Mouse (Mus musculus) spleen, adult 2 months (tissue): Measurements from ENCODE around the gene Syt13. TPM values are rescaled to one million over a fixed set of nuclear protein-coding genes. Genes with fewer than 3 reads are reported as not detected.

Experiments used
- DNase-seq, 2 experiments: peaks; one replicate each; pipeline versions ENCODE4 v3.0.0 to v3.0.0-alpha.2; 2012 to 2021; ENCODE audit warnings: low spot score in 2 of 2, low read depth in 1 of 2
- H3K27ac ChIP-seq: fragments of 200-500 bp; 2 replicates; pipeline ENCODE4 v1.5.1; 2012; ENCODE audit warnings: low read length, inconsistent platforms; ENCODE audit not compliant: insufficient read depth
- H3K27me3 ChIP-seq: fragments of 200-500 bp; 2 replicates; pipeline ENCODE4 v1.6.1; 2012; ENCODE audit warnings: mild to moderate bottlenecking, moderate library complexity, low read length, inconsistent platforms; ENCODE audit not compliant: control insufficient read depth, insufficient read depth
- H3K36me3 ChIP-seq: fragments of 200-500 bp; 2 replicates; pipeline ENCODE4 v1.6.1; 2012; ENCODE audit warnings: mild to moderate bottlenecking, low read length, inconsistent platforms; ENCODE audit not compliant: control insufficient read depth, insufficient read depth
- H3K4me1 ChIP-seq: fragments of 200-500 bp; 2 replicates; pipeline ENCODE4 v1.6.1; 2011; ENCODE audit warnings: inconsistent platforms; ENCODE audit not compliant: control insufficient read depth, insufficient read depth, insufficient read length
- H3K4me3 ChIP-seq: fragments of 200-500 bp; 2 replicates; pipeline ENCODE4 v1.5.1; 2011; ENCODE audit warnings: mild to moderate bottlenecking, inconsistent platforms; ENCODE audit not compliant: insufficient read depth, insufficient read length; ENCODE audit errors: extremely low read depth
- CTCF ChIP-seq: fragments of 200-500 bp; IDR thresholded peaks from 2 replicates; pipeline ENCODE4 v1.5.1; 2011; ENCODE audit warnings: mild to moderate bottlenecking, inconsistent platforms; ENCODE audit not compliant: insufficient read depth, insufficient read length, insufficient replicate concordance; ENCODE audit errors: extremely low read depth
- POLR2A ChIP-seq: fragments of 200-500 bp; IDR thresholded peaks from 2 replicates; pipeline ENCODE4 v1.6.1; 2011; ENCODE audit warnings: low read depth, low read length, inconsistent platforms
- WGBS: fragments of 180-500 bp; shearing (Covaris S2); methylation state at CpG from one replicate; pipeline ENCODE4 v1.1.7; 2018; 5-methylcytosine and 5-hydroxymethylcytosine counted together
- polyA plus RNA-seq: library from polyadenylated mRNA; depleted of rRNA; stranded (reverse); fragments of >200 nt; gene quantifications from 2 replicates; pipeline ENCODE4 v1.2.3, GENCODE M21; 2012

Syt13 gene
- polyA plus RNA-seq, 1 experiment = 0.50 TPM

- Histone ChIP-seq H3K27ac (no peak overlapping the region), H3K4me1 (no peaks in the 10 kb centered on the region), H3K27me3 (no peaks in the 10 kb centered on the region), H3K36me3 (no peaks in the 10 kb centered on the region), H3K4me3 (no peak overlapping the region)
- DNase-seq = no peak
- 12% methylated on average over 12 of the region's 12 CpGs for WGBS
- TF ChIP-seq CTCF (no peak), POLR2A (no peak)
Measured at GRCm38 (mm10) chr2:92947981-92948698, 33.2 kb downstream of the Syt13 start.

- TF ChIP-seq CTCF = no peak
- TF ChIP-seq POLR2A = no peak
- WGBS = 78% methylated on average over 7 of the region's 7 CpGs
- H3K36me3 ChIP-seq = no peaks in the 10 kb centered on the region
- H3K27me3 ChIP-seq = no peaks in the 10 kb centered on the region
- no peaks in the 10 kb centered on the region for H3K4me1 ChIP-seq
- no peak overlapping the region for H3K4me3 ChIP-seq
- H3K27ac ChIP-seq = no peak overlapping the region
- no peak for DNase-seq
Measured at GRCm38 (mm10) chr2:92948699-92949300, 33.9 kb downstream of the Syt13 start.

- Histone ChIP-seq H3K27me3 (no peaks in the 10 kb centered on the region), H3K4me3 (no peak overlapping the region), H3K36me3 (no peaks in the 10 kb centered on the region), H3K4me1 (no peaks in the 10 kb centered on the region), H3K27ac (no peak overlapping the region)
- TF ChIP-seq CTCF = no peak
- TF ChIP-seq POLR2A = no peak
- 76% methylated on average over 1 of the region's 1 CpGs for WGBS
- no peak for DNase-seq
Measured at GRCm38 (mm10) chr2:92949518-92949917, 34.6 kb downstream of the Syt13 start.

GRCm38 (mm10) chr2:92953450-92953849 is 38.6 kb downstream of the Syt13 start:
- no peak overlapping the region for H3K4me3 ChIP-seq
- WGBS = 93% methylated on average over 17 of the region's 17 CpGs
- H3K36me3 ChIP-seq = no peaks in the 10 kb centered on the region
- H3K4me1 ChIP-seq = no peaks in the 10 kb centered on the region
- no peak overlapping the region for H3K27ac ChIP-seq
- H3K27me3 ChIP-seq = no peaks in the 10 kb centered on the region; the same call in 1 of the 2 replicates
- no peak for TF ChIP-seq CTCF
- TF ChIP-seq POLR2A = no peak
- no peak for DNase-seq

- no peaks in the 10 kb centered on the region for H3K36me3 ChIP-seq
- no peak for TF ChIP-seq POLR2A
- TF ChIP-seq CTCF = peak; percentile 53; the same call in 1 of the 2 replicates
- no peak overlapping the region for H3K4me3 ChIP-seq
- whole genome bisulfite sequencing = 51% methylated on average over 11 of the region's 11 CpGs
- H3K27me3 ChIP-seq = no peaks in the 10 kb centered on the region; the same call in 1 of the 2 replicates
- H3K27ac ChIP-seq = no peak overlapping the region
- peak; percentile 3 to 46 for DNase-seq
- no peaks in the 10 kb centered on the region for H3K4me1 ChIP-seq
Measured at GRCm38 (mm10) chr2:92954404-92955114, 39.7 kb downstream of the Syt13 start.

GRCm38 (mm10) chr2:92956943-92957342 is 42.0 kb downstream of the Syt13 start:
- no peaks in the 10 kb centered on the region; the same call in 1 of the 2 replicates for H3K27me3 ChIP-seq
- TF ChIP-seq CTCF (no peak), POLR2A (no peak)
- H3K4me3 ChIP-seq = no peak overlapping the region
- H3K4me1 ChIP-seq = no peaks in the 10 kb centered on the region
- 83% methylated on average over 2 of the region's 2 CpGs for WGBS
- H3K27ac ChIP-seq = no peak overlapping the region
- DNase-seq = no peak
- H3K36me3 ChIP-seq = no peaks in the 10 kb centered on the region

GRCm38 (mm10) chr2:92958640-92959039 is 43.7 kb downstream of the Syt13 start:
- DNase-seq = no peak
- no peaks in the 10 kb centered on the region for H3K36me3 ChIP-seq
- H3K4me1 ChIP-seq = no peaks in the 10 kb centered on the region
- H3K27me3 ChIP-seq = no peaks in the 10 kb centered on the region; the same call in 1 of the 2 replicates
- 92% methylated on average over 4 of the region's 4 CpGs for WGBS
- H3K27ac ChIP-seq = no peak overlapping the region
- no peak overlapping the region for H3K4me3 ChIP-seq
- TF ChIP-seq POLR2A (no peak), CTCF (no peak)
